Mouse (Mus musculus): ENCODE measurements around the gene Ap4s1. TPM values are rescaled to one million over a fixed set of nuclear protein-coding genes. Genes with fewer than 3 reads are reported as not detected.

Ap4s1 gene
- polyA plus RNA-seq, 1 experiment: not detected

DNA sequence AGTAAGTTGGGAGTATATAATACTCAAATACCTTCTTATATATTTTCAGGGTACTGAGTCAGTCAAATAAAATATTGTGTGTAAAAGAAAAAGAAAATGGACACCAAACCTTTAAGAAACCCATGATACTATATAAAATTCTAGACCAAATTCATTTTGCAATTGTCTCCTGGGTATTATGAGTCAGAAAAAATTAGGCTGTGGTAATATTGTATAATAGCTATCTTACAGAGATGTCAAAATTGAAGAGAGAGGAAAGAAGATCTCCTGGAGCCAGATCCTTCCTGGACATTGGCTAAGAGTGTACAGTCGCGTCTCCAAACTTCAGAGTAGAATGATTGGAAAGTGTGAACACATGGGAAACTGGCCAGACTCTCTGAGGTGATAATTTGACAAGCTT, 5.3 kb downstream of the Ap4s1 start:
- 75% methylated on average over 2 of the region's 2 CpGs for WGBS
- TF ChIP-seq POLR2A (IDR thresholded peaks at IDR 0.05; ENCODE audit: insufficient read depth, low read depth, low read length): no peak
- no peak for TF ChIP-seq CTCF (IDR thresholded peaks at IDR 0.05; ENCODE audit: insufficient read depth, low read depth, low read length)
- Histone ChIP-seq H3K4me1 (ENCODE audit: control insufficient read depth, insufficient read depth, low read length) (peaks cover 4% of the 10 kb centered on the region; the same call in 1 of the 2 replicates), H3K27ac (ENCODE audit: insufficient read depth, low read depth, low read length) (no peak overlapping the region), H3K4me3 (ENCODE audit: insufficient read depth, low read depth, low read length) (no peak overlapping the region)

DNA sequence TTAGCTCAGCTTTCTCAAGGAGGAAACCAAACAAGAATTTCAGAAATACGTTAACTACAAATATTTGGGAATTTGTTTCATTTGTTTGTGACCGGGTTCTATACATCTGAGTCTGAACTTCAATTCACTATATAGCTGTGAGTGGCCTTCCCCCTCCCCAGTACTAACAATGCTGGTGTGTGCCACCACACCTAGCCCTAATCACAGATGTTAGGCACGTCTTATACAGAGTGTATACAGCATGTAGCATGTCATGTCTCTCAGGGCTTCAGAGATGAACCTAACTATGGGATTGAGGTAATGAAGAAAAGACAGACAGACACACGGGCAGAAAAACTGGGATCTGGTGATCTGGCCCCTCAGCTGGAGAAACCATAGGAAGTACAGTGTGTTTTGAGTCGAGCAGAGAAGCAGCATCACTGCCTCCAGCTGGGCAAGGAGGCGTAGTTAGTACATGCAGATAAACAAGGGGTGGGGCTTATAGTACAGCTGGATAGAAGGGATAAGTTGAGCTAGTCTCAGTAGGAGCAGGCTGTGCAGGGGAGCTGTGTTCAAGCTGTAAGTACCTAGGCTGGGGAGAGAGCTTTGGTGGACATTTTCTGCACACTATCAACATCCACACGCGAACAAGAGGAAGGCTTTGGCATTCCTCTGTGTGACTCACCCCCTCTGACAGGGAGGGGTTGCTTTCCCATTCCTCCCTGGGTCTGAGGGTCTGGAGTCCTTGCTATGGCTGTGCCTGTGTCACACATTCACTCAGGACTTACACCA, 9.0 kb downstream of the Ap4s1 start:
- H3K4me1 ChIP-seq (ENCODE audit: control insufficient read depth, insufficient read depth, low read length): peaks cover 2% of the 10 kb centered on the region; the same call in 1 of the 2 replicates
- 38% methylated on average over 8 of the region's 8 CpGs for WGBS
- TF ChIP-seq POLR2A (IDR thresholded peaks at IDR 0.05; ENCODE audit: insufficient read depth, low read depth, low read length) (no peak), CTCF (IDR thresholded peaks at IDR 0.05; ENCODE audit: insufficient read depth, low read depth, low read length) (no peak)
- no peak overlapping the region for H3K4me3 ChIP-seq (ENCODE audit: insufficient read depth, low read depth, low read length)
- no peak overlapping the region for H3K27ac ChIP-seq (ENCODE audit: insufficient read depth, low read depth, low read length)

DNA sequence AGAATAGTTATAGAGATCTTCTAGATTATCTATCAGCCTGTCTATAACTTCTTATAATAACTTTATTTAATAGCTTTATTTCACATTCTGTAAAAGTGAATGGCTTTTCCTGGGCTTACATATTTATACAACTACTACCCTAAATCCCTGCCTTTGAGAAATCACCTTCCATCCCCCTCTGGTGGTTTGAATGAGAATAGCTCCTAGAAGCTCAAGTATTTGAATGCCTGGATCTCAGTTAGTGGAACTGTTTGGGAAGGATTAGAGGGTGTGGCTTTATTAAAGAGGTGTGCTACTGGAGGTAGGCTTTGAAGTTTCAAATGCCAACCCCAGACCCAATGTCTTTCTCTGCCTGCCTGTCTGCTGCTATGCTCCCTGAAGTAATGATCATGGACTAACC, 10.9 kb downstream of the Ap4s1 start:
- H3K4me1 ChIP-seq (ENCODE audit: control insufficient read depth, insufficient read depth, low read length): peaks cover 7% of the 10 kb centered on the region; the same call in 1 of the 2 replicates
- no peak for TF ChIP-seq CTCF (IDR thresholded peaks at IDR 0.05; ENCODE audit: insufficient read depth, low read depth, low read length)
- no peak for TF ChIP-seq POLR2A (IDR thresholded peaks at IDR 0.05; ENCODE audit: insufficient read depth, low read depth, low read length)
- no peak overlapping the region for H3K4me3 ChIP-seq (ENCODE audit: insufficient read depth, low read depth, low read length)
- H3K27ac ChIP-seq (ENCODE audit: insufficient read depth, low read depth, low read length): no peak overlapping the region

DNA sequence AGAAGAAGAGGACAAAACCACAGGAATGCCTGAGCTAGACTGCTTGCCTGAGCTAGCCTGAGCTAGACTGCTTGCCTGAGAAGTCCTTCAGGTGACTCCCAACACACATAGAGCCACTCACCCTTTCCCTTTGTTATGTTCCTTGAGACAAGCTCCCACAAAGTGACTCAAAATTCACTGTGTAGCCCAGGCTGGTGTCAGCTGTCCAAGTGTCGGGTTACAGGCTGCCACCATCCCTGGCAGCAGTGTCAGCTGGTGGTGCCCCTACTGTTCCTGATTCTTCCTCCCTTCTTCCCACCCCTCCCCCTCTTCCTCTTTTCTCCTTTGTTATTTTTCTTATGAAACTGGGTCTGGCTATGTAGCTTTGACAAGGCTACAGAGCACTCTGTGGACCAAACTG, 13.0 kb downstream of the Ap4s1 start:
- no peak overlapping the region for H3K4me3 ChIP-seq (ENCODE audit: insufficient read depth, low read depth, low read length)
- H3K27ac ChIP-seq (ENCODE audit: insufficient read depth, low read depth, low read length): no peak overlapping the region
- 73% methylated on average over 1 of the region's 1 CpGs for WGBS
- TF ChIP-seq POLR2A (IDR thresholded peaks at IDR 0.05; ENCODE audit: insufficient read depth, low read depth, low read length): no peak
- H3K4me1 ChIP-seq (ENCODE audit: control insufficient read depth, insufficient read depth, low read length): peaks cover 10% of the 10 kb centered on the region

DNA sequence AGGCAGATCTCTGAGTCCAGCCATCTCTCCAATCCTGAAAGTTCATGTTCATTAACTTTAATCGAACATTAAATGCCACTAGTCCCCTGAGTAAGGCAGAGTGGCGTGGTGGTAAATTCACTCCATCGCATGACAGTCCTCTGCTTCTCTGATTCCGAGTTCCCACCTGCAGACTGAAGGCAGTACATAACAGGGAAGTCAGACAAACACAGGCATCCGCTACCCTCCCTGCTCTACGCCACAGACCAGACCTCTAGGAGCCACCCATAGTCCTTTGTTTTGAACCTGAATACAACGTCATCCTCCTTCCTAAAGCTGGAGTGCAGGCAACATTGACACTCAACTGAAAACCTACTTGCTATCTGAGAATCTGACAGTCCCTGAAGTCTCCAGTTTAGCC, 13.7 kb downstream of the Ap4s1 start:
- no peak for TF ChIP-seq POLR2A (IDR thresholded peaks at IDR 0.05; ENCODE audit: insufficient read depth, low read depth, low read length)
- no peak for TF ChIP-seq CTCF (IDR thresholded peaks at IDR 0.05; ENCODE audit: insufficient read depth, low read depth, low read length)
- peaks cover 14% of the 10 kb centered on the region for H3K4me1 ChIP-seq (ENCODE audit: control insufficient read depth, insufficient read depth, low read length)
- H3K27ac ChIP-seq (ENCODE audit: insufficient read depth, low read depth, low read length): no peak overlapping the region
- WGBS: 85% methylated on average over 7 of the region's 7 CpGs
- H3K4me3 ChIP-seq (ENCODE audit: insufficient read depth, low read depth, low read length): no peak overlapping the region

DNA sequence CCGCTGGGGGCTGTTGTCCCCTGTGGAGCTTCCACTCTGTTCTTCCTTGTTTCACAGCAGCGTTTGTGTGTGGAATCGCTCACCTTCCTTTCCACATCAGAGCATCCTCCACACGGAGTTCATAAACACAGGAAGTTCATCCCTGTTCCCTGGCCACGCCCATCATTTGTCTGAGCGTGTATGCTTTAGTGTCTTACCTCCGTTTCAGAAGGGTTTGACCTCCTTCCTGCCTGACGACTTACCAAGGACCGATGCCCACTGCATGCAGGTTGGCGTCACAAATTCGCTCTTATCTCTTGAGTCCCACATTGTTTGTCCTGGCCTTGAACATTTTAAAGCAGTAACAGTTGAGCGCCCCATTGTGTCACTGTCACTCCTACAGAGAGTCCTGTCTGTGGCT, 14.9 kb downstream of the Ap4s1 start:
- peaks cover 19% of the 10 kb centered on the region for H3K4me1 ChIP-seq (ENCODE audit: control insufficient read depth, insufficient read depth, low read length)
- H3K27ac ChIP-seq (ENCODE audit: insufficient read depth, low read depth, low read length): no peak overlapping the region
- no peak overlapping the region for H3K4me3 ChIP-seq (ENCODE audit: insufficient read depth, low read depth, low read length)
- TF ChIP-seq POLR2A (IDR thresholded peaks at IDR 0.05; ENCODE audit: insufficient read depth, low read depth, low read length) (no peak), CTCF (IDR thresholded peaks at IDR 0.05; ENCODE audit: insufficient read depth, low read depth, low read length) (no peak)
- 86% methylated on average over 12 of the region's 12 CpGs for WGBS

DNA sequence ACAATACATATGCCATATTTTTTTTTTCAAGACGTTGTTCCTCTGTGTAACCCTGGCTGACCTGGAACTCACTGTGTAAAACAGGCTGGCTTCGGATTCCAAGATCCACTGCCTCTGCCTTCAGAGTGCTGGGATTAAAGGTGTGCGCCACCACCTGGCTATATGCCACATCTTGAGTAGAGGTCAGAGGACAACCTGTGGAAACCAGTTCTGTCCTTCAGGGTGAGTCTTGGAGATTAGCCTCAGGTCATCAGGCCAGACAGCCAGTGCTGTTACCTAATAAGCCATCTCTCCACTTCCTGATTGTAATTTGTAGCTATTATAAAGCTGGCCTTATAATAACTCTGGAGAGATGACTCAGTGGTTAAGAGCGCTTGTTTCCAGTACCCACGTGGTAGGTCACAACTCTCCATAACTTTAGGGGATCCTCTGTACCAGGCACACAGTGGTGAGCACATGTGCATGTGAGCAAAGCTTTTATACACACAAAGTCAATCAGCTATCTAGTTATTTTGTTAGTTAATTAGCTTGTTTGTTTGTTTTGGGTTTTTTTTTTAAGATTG, 15.9 kb downstream of the Ap4s1 start:
- no peak overlapping the region for H3K4me3 ChIP-seq (ENCODE audit: insufficient read depth, low read depth, low read length)
- 71% methylated on average over 5 of the region's 5 CpGs for WGBS
- no peak overlapping the region for H3K27ac ChIP-seq (ENCODE audit: insufficient read depth, low read depth, low read length)
- TF ChIP-seq POLR2A (IDR thresholded peaks at IDR 0.05; ENCODE audit: insufficient read depth, low read depth, low read length) (no peak), CTCF (IDR thresholded peaks at IDR 0.05; ENCODE audit: insufficient read depth, low read depth, low read length) (no peak)
- peaks cover 21% of the 10 kb centered on the region for H3K4me1 ChIP-seq (ENCODE audit: control insufficient read depth, insufficient read depth, low read length)

DNA sequence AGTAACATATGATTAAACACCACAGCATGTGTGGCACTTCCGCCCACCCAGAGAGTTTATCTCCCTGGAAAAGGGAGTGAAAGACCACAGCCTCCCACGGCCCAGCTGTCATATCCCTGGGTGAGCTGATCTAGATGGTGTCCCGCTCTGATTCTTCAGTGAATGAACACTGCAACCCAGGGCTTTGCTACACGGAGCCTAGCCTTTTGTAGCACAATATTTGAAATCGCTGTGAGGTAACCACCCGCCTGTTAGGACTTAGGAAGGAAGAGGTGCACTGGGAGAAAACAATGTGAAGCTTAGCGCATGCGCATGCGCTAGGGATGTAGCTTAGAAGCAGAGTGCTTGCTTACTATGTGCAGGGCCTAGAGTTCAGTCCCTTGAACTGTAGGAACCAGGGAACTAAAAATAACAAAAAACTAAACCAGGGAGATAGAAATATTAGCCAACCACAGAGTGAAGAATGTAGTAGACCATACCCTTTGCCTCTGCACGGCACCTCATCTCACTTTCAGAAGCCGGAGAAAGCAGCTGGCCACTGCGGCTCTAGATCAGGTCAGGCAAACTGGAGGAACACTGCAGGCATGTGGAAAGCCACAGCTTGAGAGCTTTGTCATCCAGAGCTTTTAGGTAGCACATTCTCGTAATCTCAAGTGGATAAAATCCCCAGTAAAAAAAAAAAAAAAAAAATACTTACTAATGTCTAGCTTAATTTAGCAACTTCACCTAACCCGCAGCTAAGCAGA, 18.3 kb downstream of the Ap4s1 start:
- WGBS: 46% methylated on average over 14 of the region's 14 CpGs
- H3K4me3 ChIP-seq (ENCODE audit: insufficient read depth, low read depth, low read length): no peak overlapping the region
- TF ChIP-seq POLR2A (IDR thresholded peaks at IDR 0.05; ENCODE audit: insufficient read depth, low read depth, low read length): no peak
- TF ChIP-seq CTCF (IDR thresholded peaks at IDR 0.05; ENCODE audit: insufficient read depth, low read depth, low read length): no peak
- H3K27ac ChIP-seq (ENCODE audit: insufficient read depth, low read depth, low read length): peak overlapping the region; percentile 25; the same call in 1 of the 2 replicates
- H3K4me1 ChIP-seq (ENCODE audit: control insufficient read depth, insufficient read depth, low read length): peaks cover 19% of the 10 kb centered on the region

DNA sequence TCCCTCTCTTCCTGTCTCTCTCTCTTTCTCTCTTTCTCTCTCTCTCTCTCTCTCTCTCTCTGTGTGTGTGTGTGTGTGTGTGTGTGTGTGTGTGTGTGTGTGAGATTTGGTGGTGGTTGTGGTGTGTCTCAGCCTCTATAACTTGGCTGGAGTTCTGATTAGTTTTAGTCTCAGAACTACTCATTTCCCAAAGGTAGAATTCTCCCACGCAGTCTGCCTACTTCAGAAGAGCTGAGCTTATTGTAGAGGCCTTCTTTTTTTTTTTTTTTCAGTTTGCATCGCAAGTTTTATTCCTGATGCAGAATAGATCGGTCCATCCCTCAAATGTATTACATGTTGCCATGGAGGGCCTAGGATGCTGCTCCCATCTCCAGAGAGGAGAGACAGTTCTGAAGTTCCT, 18.9 kb downstream of the Ap4s1 start:
- Histone ChIP-seq H3K4me1 (ENCODE audit: control insufficient read depth, insufficient read depth, low read length) (peaks cover 19% of the 10 kb centered on the region), H3K27ac (ENCODE audit: insufficient read depth, low read depth, low read length) (no peak overlapping the region), H3K4me3 (ENCODE audit: insufficient read depth, low read depth, low read length) (no peak overlapping the region)
- 45% methylated on average over 3 of the region's 3 CpGs for WGBS
- TF ChIP-seq CTCF (IDR thresholded peaks at IDR 0.05; ENCODE audit: insufficient read depth, low read depth, low read length) (no peak), POLR2A (IDR thresholded peaks at IDR 0.05; ENCODE audit: insufficient read depth, low read depth, low read length) (no peak)
